In the genomic region with DNA sequence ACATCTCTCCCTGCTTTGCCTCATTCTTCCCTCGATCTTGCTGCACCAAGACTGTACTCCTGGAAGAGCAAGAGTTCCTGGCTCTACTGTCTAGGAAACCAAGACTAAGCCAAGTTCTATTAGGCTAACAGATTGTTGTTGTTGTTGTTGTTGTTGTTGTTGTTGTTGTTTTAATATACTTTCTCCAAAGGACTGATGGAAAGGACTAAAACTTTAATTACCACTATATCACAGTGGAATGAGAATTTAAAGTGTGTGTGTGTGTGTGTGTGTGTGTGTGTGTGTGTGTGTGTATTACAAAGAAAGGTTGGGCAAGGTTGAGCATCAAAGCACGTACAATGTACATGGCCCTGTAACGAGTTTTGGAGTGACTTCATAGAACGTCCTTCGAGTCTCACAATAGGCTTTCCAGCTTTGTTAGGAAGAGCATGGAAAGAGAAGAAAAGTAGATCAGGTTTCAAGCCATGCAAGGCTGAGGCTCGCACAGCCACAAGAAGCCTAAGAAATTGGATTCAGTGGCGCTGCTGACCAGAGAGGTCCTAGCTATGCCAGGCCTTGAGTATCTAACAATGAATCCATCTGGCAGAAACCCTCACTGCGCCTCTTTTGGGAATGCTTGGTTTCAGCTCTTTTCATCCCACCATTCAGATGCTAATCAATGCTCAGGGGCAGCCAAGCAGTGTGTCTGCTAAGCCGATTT, we compare ENCODE assay signal across 10 mouse cellular contexts. TPM values are rescaled to one million over a fixed set of nuclear protein-coding genes. Genes with fewer than 3 reads are reported as not detected.
DNase-seq lines count a peak whose midpoint lies in the region; ATAC-seq and TF ChIP-seq lines count a peak whose summit lies in the region.
"Had no signal": no experiment of that assay in that cellular context is flagged by ENCODE, and none has a peak within 500 bp of the region (broad histone marks: within the 10 kb centered on the region; RNA-seq: fewer than 3 reads in every experiment).

No protein-coding gene starts in this region.

- TF ChIP-seq POLR2A in heart, adult 2 months (IDR thresholded peaks at IDR 0.05; ENCODE audit: insufficient read depth, low read depth, low read length), result no peak

- H3K27me3 ChIP-seq in intestine, embryonic 14.5 days (replicated peaks; ENCODE audit: control insufficient read depth, insufficient read depth, low read length), result no peaks in the 10 kb centered on the region
- H3K27me3 ChIP-seq in intestine, postnatal 0 days (replicated peaks; ENCODE audit: control insufficient read depth, insufficient read depth, low read length), result no peaks in the 10 kb centered on the region
- H3K27me3 ChIP-seq in forebrain, embryonic 11.5 days (ENCODE audit: control insufficient read depth, insufficient read depth, low read length), result no peaks in the 10 kb centered on the region
- H3K27me3 ChIP-seq in heart, adult 2 months (ENCODE audit: control insufficient read depth, insufficient read depth, low read length), result no peaks in the 10 kb centered on the region
- H3K27me3 ChIP-seq: heart, embryonic 13.5 days; limb, embryonic 12.5 days had no signal

- H3K4me1 ChIP-seq in intestine, embryonic 14.5 days (replicated peaks; ENCODE audit: control insufficient read depth, insufficient read depth, low read length), result peaks cover 5% of the 10 kb centered on the region; the same call in 1 of the 2 replicates
- no peaks in the 10 kb centered on the region for H3K4me1 ChIP-seq in intestine, postnatal 0 days (replicated peaks; ENCODE audit: control insufficient read depth, insufficient read depth, low read length)
- H3K4me1 ChIP-seq in forebrain, embryonic 11.5 days (replicated peaks; ENCODE audit: control insufficient read depth, insufficient read depth, low read length), result peaks cover 21% of the 10 kb centered on the region
- no peaks in the 10 kb centered on the region for H3K4me1 ChIP-seq in heart, adult 2 months (ENCODE audit: control insufficient read depth, insufficient read depth, low read length)

- WGBS in intestine, embryonic 14.5 days, result 61% methylated on average over 9 of the region's 9 CpGs
- 74% methylated on average over 9 of the region's 9 CpGs for WGBS in intestine, postnatal 0 days
- 9% methylated on average over 9 of the region's 9 CpGs for WGBS in forebrain, embryonic 11.5 days
- 70% methylated on average over 9 of the region's 9 CpGs for WGBS in heart, adult 2 months

- peak overlapping the region; percentile 28; the same call in 1 of the 2 replicates for H3K27ac ChIP-seq in intestine, embryonic 14.5 days (ENCODE audit: low read depth)
- no peak overlapping the region for H3K27ac ChIP-seq in intestine, postnatal 0 days (ENCODE audit: low read depth, low read length)
- H3K27ac ChIP-seq in forebrain, embryonic 11.5 days (ENCODE audit: low read depth, low read length), result peak overlapping the region; percentile 99
- no peak overlapping the region for H3K27ac ChIP-seq in heart, adult 2 months
- H3K27ac ChIP-seq: heart, embryonic 13.5 days; limb, embryonic 12.5 days had no signal

- no peak for DNase-seq in intestine, embryonic 14.5 days (ENCODE audit: low spot score)
- peak; percentile 80 for DNase-seq in forebrain, embryonic 11.5 days (ENCODE audit: low spot score)
- DNase-seq in layer of hippocampus, postnatal 10 days (ENCODE audit: low spot score in 2 of 2), result peak; percentile 36 to 54
- peak; percentile 75 for DNase-seq in retina, embryonic 14.5 days (ENCODE audit: low spot score)
- no peak for DNase-seq in heart, adult 2 months
- DNase-seq in natural killer cell, adult 2 months (ENCODE audit: low spot score in 2 of 2), result no peak

- no peaks in the 10 kb centered on the region for H3K9me3 ChIP-seq in intestine, embryonic 14.5 days (ENCODE audit: control insufficient read depth, low read length)
- no peaks in the 10 kb centered on the region for H3K9me3 ChIP-seq in intestine, postnatal 0 days (ENCODE audit: control insufficient read depth)
- H3K9me3 ChIP-seq in forebrain, embryonic 11.5 days (ENCODE audit: control insufficient read depth, low read length), result no peaks in the 10 kb centered on the region
- H3K9me3 ChIP-seq: heart, embryonic 13.5 days; limb, embryonic 12.5 days had no signal

- no peak for TF ChIP-seq CTCF in intestine, postnatal 0 days (IDR thresholded peaks at IDR 0.05; ENCODE audit: low read depth)
- TF ChIP-seq CTCF in heart, adult 2 months (IDR thresholded peaks at IDR 0.05), result no peak

- H3K4me3 ChIP-seq in intestine, embryonic 14.5 days (ENCODE audit: low read depth, low read length), result no peak overlapping the region
- no peak overlapping the region for H3K4me3 ChIP-seq in intestine, postnatal 0 days (ENCODE audit: low read depth, low read length)
- H3K4me3 ChIP-seq in forebrain, embryonic 11.5 days (ENCODE audit: low read depth, low read length), result no peak overlapping the region
- H3K4me3 ChIP-seq in heart, adult 2 months, result no peak overlapping the region
- H3K4me3 ChIP-seq: heart, embryonic 13.5 days; limb, embryonic 12.5 days had no signal

- H3K9ac ChIP-seq in intestine, embryonic 14.5 days (ENCODE audit: low read length), result no peak overlapping the region
- H3K9ac ChIP-seq in intestine, postnatal 0 days (ENCODE audit: low read depth, low read length), result no peak overlapping the region
- H3K9ac ChIP-seq in forebrain, embryonic 11.5 days (ENCODE audit: low read length), result peak overlapping the region; percentile 60; the same call in 1 of the 2 replicates
- H3K9ac ChIP-seq in heart, adult 2 months (ENCODE audit: low read depth, low read length), result no peak overlapping the region
- H3K9ac ChIP-seq: heart, embryonic 13.5 days; limb, embryonic 12.5 days had no signal

- ATAC-seq in intestine, embryonic 14.5 days (replicated peaks; ENCODE audit: low FRiP score, low TSS enrichment, low read depth), result no peak
- ATAC-seq in intestine, postnatal 0 days, result no peak
- ATAC-seq in forebrain, embryonic 11.5 days (replicated peaks; ENCODE audit: low FRiP score), result peak; percentile 85
- ATAC-seq in erythroid progenitor cell, adult 5-6 weeks (replicated peaks; ENCODE audit: low FRiP score, poor library complexity, severe bottlenecking), result no peak

- no peaks in the 10 kb centered on the region for H3K36me3 ChIP-seq in intestine, embryonic 14.5 days (ENCODE audit: control insufficient read depth, insufficient read depth, low read length)
- no peaks in the 10 kb centered on the region for H3K36me3 ChIP-seq in intestine, postnatal 0 days (ENCODE audit: control insufficient read depth, insufficient read depth)
- H3K36me3 ChIP-seq in forebrain, embryonic 11.5 days (ENCODE audit: control insufficient read depth, insufficient read depth, low read length), result no peaks in the 10 kb centered on the region
- no peaks in the 10 kb centered on the region for H3K36me3 ChIP-seq in heart, adult 2 months (ENCODE audit: control insufficient read depth, insufficient read depth, low read length)
- H3K36me3 ChIP-seq: heart, embryonic 13.5 days; limb, embryonic 12.5 days had no signal

- no peak for TF ChIP-seq EP300 in heart, adult 2 months (IDR thresholded peaks at IDR 0.05; ENCODE audit: insufficient read depth, low read depth, low read length)

- intact Hi-C loops in heart, adult 2 months (cut with DNase I), result no loop called here

- peak overlapping the region; percentile 1 for H3K4me2 ChIP-seq in intestine, embryonic 14.5 days (ENCODE audit: low read length)
- no peak overlapping the region for H3K4me2 ChIP-seq in intestine, postnatal 0 days (replicated peaks; ENCODE audit: low read depth)
- peak overlapping the region; percentile 27; the same call in 1 of the 2 replicates for H3K4me2 ChIP-seq in forebrain, embryonic 11.5 days (ENCODE audit: low read depth, low read length, severe bottlenecking)
- H3K4me2 ChIP-seq: heart, embryonic 13.5 days; limb, embryonic 12.5 days had no signal

- H3K79me2 ChIP-seq in heart, adult 2 months (replicated peaks; ENCODE audit: control insufficient read depth, insufficient read depth, low read length), result peaks cover 3% of the 10 kb centered on the region; the same call in 1 of the 2 replicates

RNA-seq across cellular contexts. Expression of a gene that starts 31.4 kb away (rescaled TPM):
- polyA plus RNA-seq in intestine, embryonic 14.5 days (2014; fragmentation: Nextera tagmentation; extraction: Ambion mirVana), result 12.5 and 12.8 TPM in 2 replicates
- 13.3 and 16.0 TPM in 2 replicates for polyA plus RNA-seq in intestine, postnatal 0 days (2015; fragmentation: Nextera tagmentation; extraction: Ambion mirVana)
- 45.3 and 48.8 TPM in 2 replicates for polyA plus RNA-seq in forebrain, embryonic 11.5 days (2014; fragmentation: Nextera tagmentation; extraction: Ambion mirVana)
- 10 to 100 TPM; 74.5 to 75.6 TPM for total RNA-seq in layer of hippocampus, postnatal 10 days (2021)
- total RNA-seq in heart, adult 2 months (2021), result 10 to 100 TPM; 18.1 to 18.9 TPM
- 3.7 and 13.3 TPM in 2 replicates for polyA plus RNA-seq in heart, adult 2 months (2012; rRNA removed)
- total RNA-seq in erythroid progenitor cell, adult 5-6 weeks (2015; ENCODE audit: low replicate concordance), result not detected in 2 replicates
- total RNA-seq in erythroid progenitor cell, adult 5-6 weeks (2017; ENCODE audit: low replicate concordance), result not detected in 2 replicates

Comparison
In these comparisons a context has a peak if more than half of its experiments do, and no peak if none do; other contexts are left out.
1. H3K27ac ChIP-seq: peak in intestine, embryonic 14.5 days (single experiment) and forebrain, embryonic 11.5 days (single experiment); none in intestine, postnatal 0 days (single experiment) and heart, adult 2 months (single experiment).
2. DNase-seq: peak in forebrain, embryonic 11.5 days (single experiment), layer of hippocampus, postnatal 10 days (2 of 2) and retina, embryonic 14.5 days (single experiment); none in intestine, embryonic 14.5 days (single experiment), heart, adult 2 months (0 of 2) and natural killer cell, adult 2 months (0 of 2).